ENCODE assay signal across 15 mouse cellular contexts in genomic region chr7:67691036-67691435, GRCm38 (mm10). TPM values are rescaled to one million over a fixed set of nuclear protein-coding genes. Genes with fewer than 3 reads are reported as not detected.
DNase-seq lines count a peak whose midpoint lies in the region; ATAC-seq lines count a peak whose summit lies in the region.
"Had no signal": no experiment of that assay in that cellular context is flagged by ENCODE, and none has a peak within 500 bp of the region (broad histone marks: within the 10 kb centered on the region; RNA-seq: fewer than 3 reads in every experiment).

No protein-coding gene starts in this region.

- peaks cover 29% of the 10 kb centered on the region for H3K4me1 ChIP-seq in heart, embryonic 11.5 days (ENCODE audit: control insufficient read depth, insufficient read depth, low read length)
- H3K4me1 ChIP-seq: forebrain, embryonic 15.5 days; hindbrain, embryonic 15.5 days; limb, embryonic 15.5 days had no signal

- 0 out of 2 replicates have a peak, but pooled peaks have one; percentile 18 for ATAC-seq in heart, embryonic 11.5 days (replicated peaks; ENCODE audit: insufficient number of reproducible peaks, low FRiP score, low TSS enrichment)
- ATAC-seq: CD4-positive, CD25-positive, alpha-beta regulatory T cell, adult 4 months; forebrain, embryonic 15.5 days had no signal

- no peaks in the 10 kb centered on the region for H3K36me3 ChIP-seq in heart, embryonic 11.5 days (ENCODE audit: control insufficient read depth, insufficient read depth, low read length)
- H3K36me3 ChIP-seq: forebrain, embryonic 15.5 days; hindbrain, embryonic 15.5 days; lung, embryonic 15.5 days had no signal

- DNase-seq in heart, adult 8-10 months (ENCODE audit: low spot score), result peak; percentile 31
- DNase-seq in heart, postnatal 14 days, result no peak
- DNase-seq in gastrocnemius, adult 8-10 months (ENCODE audit: low spot score in 2 of 2), result peak; percentile 39 to 71
- peak; percentile 51 for DNase-seq in kidney, postnatal 14 days
- DNase-seq in frontal cortex, postnatal 14 days (ENCODE audit: low spot score in 2 of 2), result no peak
- DNase-seq in layer of hippocampus, postnatal 25 days (ENCODE audit: extremely low spot score in 1 of 2, low spot score in 1 of 2), result no peak
- DNase-seq: cerebellum, adult 9-10 months; embryo, embryonic 11 days had no signal

- no peak overlapping the region for H3K9ac ChIP-seq in heart, embryonic 11.5 days (ENCODE audit: low read depth, low read length)
- H3K9ac ChIP-seq: forebrain, embryonic 15.5 days; hindbrain, embryonic 15.5 days; limb, embryonic 15.5 days; lung, embryonic 15.5 days had no signal

- H3K4me2 ChIP-seq in heart, embryonic 11.5 days, result no peak overlapping the region
- H3K4me2 ChIP-seq: forebrain, embryonic 15.5 days; hindbrain, embryonic 15.5 days; limb, embryonic 15.5 days; lung, embryonic 15.5 days had no signal

- intact Hi-C loops in heart, postnatal 14 days (cut with DNase I), result no loop called here

- H3K9me3 ChIP-seq in heart, embryonic 11.5 days (replicated peaks; ENCODE audit: control insufficient read depth, low read length), result no peaks in the 10 kb centered on the region
- H3K9me3 ChIP-seq: forebrain, embryonic 15.5 days; hindbrain, embryonic 15.5 days; limb, embryonic 15.5 days; lung, embryonic 15.5 days had no signal

- no peaks in the 10 kb centered on the region for H3K27me3 ChIP-seq in heart, embryonic 11.5 days (ENCODE audit: control insufficient read depth, insufficient read depth, low read length)
- H3K27me3 ChIP-seq: forebrain, embryonic 15.5 days; hindbrain, embryonic 15.5 days; limb, embryonic 15.5 days; lung, embryonic 15.5 days had no signal

- no peak overlapping the region for H3K4me3 ChIP-seq in heart, embryonic 11.5 days (ENCODE audit: low read depth, low read length)
- H3K4me3 ChIP-seq: forebrain, embryonic 15.5 days; hindbrain, embryonic 15.5 days; limb, embryonic 15.5 days; lung, embryonic 15.5 days; myocyte had no signal

- WGBS in heart, embryonic 11.5 days (ENCODE audit: insufficient replicate concordance), result 39% methylated on average over 6 of the region's 6 CpGs

- H3K27ac ChIP-seq in heart, embryonic 11.5 days (ENCODE audit: low read depth, low read length), result peak overlapping the region; percentile 47
- H3K27ac ChIP-seq: forebrain, embryonic 15.5 days; hindbrain, embryonic 15.5 days; limb, embryonic 15.5 days; lung, embryonic 15.5 days had no signal

RNA-seq across cellular contexts. Expression of gene Ttc23, which starts 43.8 kb away (rescaled TPM):
- 10 to 100 TPM; 16.2 to 18.6 (median 17.4) TPM for total RNA-seq in heart, adult 8-10 months (2022)
- 10 to 100 TPM; 21.9 to 22.0 TPM for total RNA-seq in heart, postnatal 14 days (2021)
- total RNA-seq in gastrocnemius, adult 8-10 months (2022), result 10 to 100 TPM; 17.8 to 24.1 (median 22.1) TPM
- polyA plus RNA-seq in heart, embryonic 11.5 days (2014; fragmentation: Nextera tagmentation; extraction: Ambion mirVana), result 20.2 and 24.6 TPM in 2 replicates
- 1 to 10 TPM; 6.2 to 6.3 TPM for total RNA-seq in layer of hippocampus, postnatal 25 days (2021)

RNA-seq across cellular contexts. Expression of gene Lrrc28, which starts 46.0 kb away (rescaled TPM):
- 10 to 100 TPM; 13.5 to 19.6 (median 17.2) TPM for total RNA-seq in heart, adult 8-10 months (2022)
- 10 to 100 TPM; 15.5 TPM for total RNA-seq in heart, postnatal 14 days (2021)
- 10 to 100 TPM; 26.2 to 35.8 (median 27.6) TPM for total RNA-seq in gastrocnemius, adult 8-10 months (2022)
- 10.8 and 11.5 TPM in 2 replicates for polyA plus RNA-seq in heart, embryonic 11.5 days (2014; fragmentation: Nextera tagmentation; extraction: Ambion mirVana)
- 10 to 100 TPM; 35.8 to 37.3 TPM for total RNA-seq in layer of hippocampus, postnatal 25 days (2021)

Comparison
In these comparisons a context has a peak if more than half of its experiments do, and no peak if none do; other contexts are left out.
1. DNase-seq: peak in heart, adult 8-10 months (single experiment), gastrocnemius, adult 8-10 months (2 of 2) and kidney, postnatal 14 days (single experiment); none in heart, postnatal 14 days (0 of 2), frontal cortex, postnatal 14 days (0 of 2) and layer of hippocampus, postnatal 25 days (0 of 2).